Mouse (Mus musculus): ENCODE results near the gene Cdx2. TPM values are rescaled to one million over a fixed set of nuclear protein-coding genes. Genes with fewer than 3 reads are reported as not detected.

Gene Cdx2
- total RNA-seq, 2 experiments from 2014 or later = not detected

DNA sequence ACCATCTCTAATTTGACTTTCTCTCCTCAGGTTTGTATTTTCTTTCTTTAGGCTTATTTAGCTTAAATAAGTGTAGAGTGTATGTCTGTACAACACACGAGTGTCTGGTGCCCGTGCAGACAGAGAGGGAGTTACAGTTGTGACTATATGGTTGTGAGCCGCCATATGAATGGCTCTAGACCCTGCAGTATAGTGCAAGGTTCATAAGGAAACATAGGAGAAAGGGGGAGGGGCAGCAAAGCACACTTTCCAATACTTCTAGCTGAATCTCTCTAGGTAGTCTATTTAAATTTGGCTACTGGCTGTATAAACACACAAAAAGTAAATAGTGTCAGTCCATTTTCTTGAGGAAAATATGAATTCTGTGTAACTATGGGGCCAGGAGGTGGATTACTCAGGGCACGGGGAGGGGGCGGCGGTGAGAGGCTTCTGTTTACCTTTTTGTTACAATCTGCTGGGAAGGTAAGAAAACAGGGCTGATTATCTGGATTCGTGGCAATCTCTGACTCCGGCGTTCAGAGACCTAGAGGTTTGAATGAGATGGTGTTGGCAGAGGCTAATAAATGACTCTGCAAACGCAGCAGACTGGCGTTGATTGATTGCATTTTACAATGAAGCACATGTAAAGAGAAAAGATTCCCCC lies 45.0 kb downstream of the Cdx2 start:
- intact Hi-C loops (cut with DNase I) = no loop called here

DNA sequence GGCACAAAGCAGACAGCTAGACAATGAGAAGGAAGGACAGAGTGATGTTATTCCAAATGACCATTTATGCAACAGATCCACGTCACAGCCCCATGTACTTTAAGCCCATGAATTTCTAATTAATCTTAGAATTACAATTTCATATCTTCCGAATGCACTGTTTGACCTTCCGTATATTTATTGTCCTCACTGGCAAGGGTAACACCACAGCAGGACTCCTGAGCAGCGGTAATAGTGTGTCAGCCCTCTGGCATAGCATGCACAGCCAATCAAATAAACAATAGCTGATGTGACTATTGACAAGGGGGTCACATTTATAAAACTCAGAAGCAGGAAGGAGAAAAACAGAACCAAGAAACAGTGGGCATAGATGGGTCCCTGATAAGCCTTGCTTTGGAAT lies 46.3 kb downstream of the Cdx2 start:
- no peak for DNase-seq
- intact Hi-C loops (cut with DNase I) = no loop called here

More for the DNA sequence above, 45.0 kb downstream of the Cdx2 start:
- no peak for DNase-seq

GRCm38 (mm10) chr5:147260189-147260588 lies 46.9 kb downstream of the Cdx2 start:
- intact Hi-C loops (cut with DNase I) = no loop called here

More at GRCm38 (mm10) chr5:147260189-147260588, 46.9 kb downstream of the Cdx2 start:
- DNase-seq = no peak

Small RNA genes lying within 50 kb of the gene (microRNA-seq; reads per million reads assigned to microRNA genes)
- not detected for gene Mir7k

Other genes starting within 250 kb of the Cdx2 start
- 10 to 100 TPM in 1 of 2 experiments, 1 to 10 TPM in 1; 9.7 to 10.7 TPM for gene Lnx2, start 230.7 kb downstream of the Cdx2 start, total RNA-seq (2021)
- gene Polr1d, start 230.2 kb downstream of the Cdx2 start, total RNA-seq (2021) = 10 to 100 TPM; 93.0 to 96.0 TPM
- gene Gsx1, start 118.6 kb downstream of the Cdx2 start, total RNA-seq (2021) = 1 to 10 TPM; 1.3 to 1.8 TPM
- not detected for gene Pdx1, start 37.3 kb downstream of the Cdx2 start, total RNA-seq (2021)
- gene Urad, start 15.2 kb upstream of the Cdx2 start, total RNA-seq (2021) = not detected
- under 1 TPM; 0.42 to 0.64 TPM for gene Flt3, start 93.2 kb upstream of the Cdx2 start, total RNA-seq (2021)
- 100 to 1,000 TPM in 1 of 2 experiments, 10 to 100 TPM in 1; 90.3 to 107 TPM for gene Pan3, start 122.9 kb upstream of the Cdx2 start, total RNA-seq (2021)

All from left cerebral cortex, postnatal 4 days (tissue).